Mouse (Mus musculus): ENCODE measurements around the gene Zfp534. TPM values are rescaled to one million over a fixed set of nuclear protein-coding genes. Genes with fewer than 3 reads are reported as not detected.
"Not testable (repeated sequence)": the region's sequence is repeated elsewhere in the genome, so short reads cannot be mapped to it uniquely, and the experiment has no call there.

Gene Zfp534
- total RNA-seq (2015; ENCODE audit: low replicate concordance) (not detected in 2 replicates), total RNA-seq (2017; ENCODE audit: low replicate concordance) (not detected in 2 replicates)

DNA sequence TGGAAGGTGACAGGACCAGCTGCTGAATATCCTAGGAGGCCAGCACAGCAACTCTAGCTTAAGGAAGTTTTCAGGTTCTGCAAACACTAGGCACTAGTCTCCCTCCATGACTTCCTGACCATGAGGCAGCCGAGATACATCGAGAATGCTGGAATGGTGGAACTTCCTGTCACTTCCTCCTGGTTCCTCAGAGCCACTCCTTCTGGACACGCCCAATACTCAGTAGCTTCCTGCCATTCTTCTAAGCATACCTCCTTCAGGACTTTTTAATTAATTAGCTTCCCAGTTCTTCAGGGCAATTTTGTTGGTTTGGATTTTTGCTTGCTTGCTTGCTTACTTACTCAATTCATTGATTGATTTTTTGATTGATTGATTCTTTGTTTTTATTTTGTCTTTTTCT lies at the start of gene Zfp534:
Gene Zfp534 (minus strand): TSS at position 101 of the 400 bp plus-strand sequence.
- not testable (repeated sequence) for ATAC-seq (replicated peaks; ENCODE audit: low FRiP score, poor library complexity, severe bottlenecking)

DNA sequence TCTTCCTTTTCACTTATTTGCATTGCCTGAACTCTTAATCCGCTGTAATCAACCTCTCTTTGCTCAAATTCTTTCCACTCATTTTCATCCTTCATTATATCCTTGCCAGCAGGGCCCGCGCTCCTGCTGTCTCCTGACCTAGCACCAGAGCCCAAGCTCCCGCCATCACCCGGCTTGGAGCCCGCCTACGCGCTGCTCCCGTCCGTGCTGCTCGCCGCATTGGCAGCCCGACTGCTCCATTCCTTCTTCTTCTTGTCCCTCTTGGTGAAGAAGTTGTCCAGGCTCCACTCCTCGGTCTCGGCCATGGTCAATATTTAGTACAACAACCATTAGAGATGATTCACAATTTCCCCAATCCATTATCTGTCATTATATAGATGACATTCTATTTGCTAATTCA lies 43.9 kb upstream of the Zfp534 start:
- not testable (repeated sequence) for ATAC-seq (replicated peaks; ENCODE audit: low FRiP score, poor library complexity, severe bottlenecking)

DNA sequence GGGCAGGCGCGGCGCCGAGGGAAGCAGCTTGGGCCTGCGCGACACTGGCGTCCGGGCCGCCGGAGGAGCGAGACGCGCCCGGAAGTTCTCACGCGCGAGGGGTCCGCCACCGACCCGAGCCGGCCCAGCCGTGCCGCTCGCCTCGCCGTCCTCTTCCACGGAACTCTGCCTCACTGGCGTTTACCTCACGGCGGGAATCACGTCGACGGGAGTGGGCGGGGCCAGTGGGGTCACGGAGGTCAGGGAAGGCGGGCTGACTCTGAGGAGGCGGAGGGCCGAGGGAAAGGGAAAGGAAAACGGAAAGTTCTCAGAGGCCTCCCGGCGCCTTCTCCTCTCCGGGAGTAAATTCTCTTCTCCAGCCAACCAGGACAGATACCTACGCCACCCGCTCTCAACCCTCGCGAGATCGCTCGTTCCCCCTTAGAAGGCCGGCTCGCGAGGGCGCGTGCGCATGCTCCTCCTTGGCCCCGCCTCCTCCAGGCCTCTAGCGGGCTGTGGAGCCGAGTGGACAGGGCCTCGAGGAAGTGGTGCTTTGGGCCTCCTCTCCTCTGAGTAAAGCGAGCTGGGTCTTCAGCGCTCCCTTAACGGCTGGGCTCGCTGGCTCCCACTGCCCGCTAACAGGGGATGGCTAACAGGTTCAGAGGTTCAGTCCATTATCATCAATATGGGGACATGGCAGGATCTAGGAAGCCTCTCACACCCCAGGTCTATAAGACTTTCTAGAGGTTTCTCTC lies 36.5 kb upstream of the Zfp534 start:
- ATAC-seq (replicated peaks; ENCODE audit: low FRiP score, poor library complexity, severe bottlenecking) = not testable (repeated sequence)

DNA sequence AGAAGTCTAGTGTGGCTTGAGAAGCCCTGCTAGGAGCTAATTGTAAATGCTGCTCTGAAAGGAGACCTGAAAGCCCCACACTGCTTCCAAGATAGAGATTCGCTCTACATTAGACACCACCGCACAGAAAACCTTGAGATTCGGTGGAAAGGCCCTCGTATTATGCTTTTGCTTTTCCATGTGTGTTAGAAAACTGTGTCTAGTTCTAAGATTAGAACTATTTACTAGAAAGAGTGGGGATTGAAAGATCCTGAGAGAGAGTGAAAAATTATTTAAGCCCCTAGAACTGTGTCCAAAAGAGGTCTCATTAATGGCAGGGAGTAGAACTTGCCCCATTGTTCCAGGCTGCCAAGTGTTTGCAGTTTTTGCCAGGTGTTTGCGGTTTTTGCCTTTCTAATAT lies 47.1 kb downstream of the Zfp534 start:
- ATAC-seq (replicated peaks; ENCODE audit: low FRiP score, poor library complexity, severe bottlenecking) = not testable (repeated sequence)

DNA sequence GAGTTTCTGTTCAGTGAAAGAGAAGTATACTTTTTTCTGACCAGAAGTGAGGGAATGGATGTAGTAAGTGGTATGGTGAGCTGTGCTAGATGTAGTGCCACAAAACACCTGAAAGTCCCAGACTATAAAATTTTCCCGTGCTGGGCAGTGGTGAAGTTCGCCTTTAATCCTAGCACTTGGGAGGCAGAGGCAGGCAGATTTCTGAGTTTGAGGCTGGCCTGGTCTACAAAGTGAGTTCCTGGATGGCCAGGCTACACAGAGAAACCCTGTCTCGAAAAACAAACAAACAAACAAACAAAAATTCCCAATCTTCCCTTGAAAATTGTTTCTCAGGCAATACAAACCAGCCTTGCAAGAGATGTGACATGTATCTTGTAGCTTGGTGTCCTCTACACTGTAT lies 54.9 kb downstream of the Zfp534 start:
- ATAC-seq (replicated peaks; ENCODE audit: low FRiP score, poor library complexity, severe bottlenecking) = not testable (repeated sequence)

DNA sequence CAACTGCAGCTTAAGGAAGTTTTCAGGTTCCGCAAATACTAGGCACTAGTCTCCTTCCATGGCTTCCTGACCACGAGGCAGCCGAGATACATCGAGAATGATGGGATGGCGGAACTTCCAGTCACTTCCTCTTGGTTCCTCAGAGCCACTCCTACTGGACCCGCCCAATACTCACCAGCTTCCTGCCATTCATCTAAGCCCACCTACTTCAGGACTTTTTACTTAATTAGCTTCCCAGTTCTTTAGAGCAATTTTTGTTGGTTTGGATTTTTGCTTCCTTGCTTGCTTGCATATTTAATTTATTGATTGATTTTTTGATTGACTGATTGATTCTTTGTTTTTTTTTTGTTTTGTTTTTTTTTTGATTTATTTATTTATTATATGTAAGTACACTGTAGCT lies 59.9 kb downstream of the Zfp534 start, which contains the start of gene Zfp979:
Gene Zfp979 (minus strand): TSS at position 101 of the 400 bp plus-strand sequence.
- ATAC-seq (replicated peaks; ENCODE audit: low FRiP score, poor library complexity, severe bottlenecking) = not testable (repeated sequence)

DNA sequence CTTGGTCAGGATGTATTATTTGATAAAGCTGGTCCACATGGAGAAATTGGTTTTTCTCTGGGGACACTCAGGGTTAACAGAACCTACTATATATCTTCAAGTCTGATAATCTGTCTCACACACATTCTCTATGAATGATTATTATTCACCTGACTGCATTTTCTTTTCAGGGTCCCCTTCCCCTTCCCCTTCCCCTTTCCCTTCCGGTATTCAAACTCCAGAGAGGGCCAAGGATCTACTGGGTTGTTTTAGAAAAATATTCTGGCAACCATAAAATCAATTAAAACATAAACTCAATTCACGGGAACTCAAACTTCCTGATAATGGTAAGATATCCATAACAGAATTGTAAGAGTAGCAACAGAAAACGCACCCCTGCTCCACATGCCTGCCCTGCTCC lies 60.4 kb downstream of the Zfp534 start:
- ATAC-seq (replicated peaks; ENCODE audit: low FRiP score, poor library complexity, severe bottlenecking) = not testable (repeated sequence)

DNA sequence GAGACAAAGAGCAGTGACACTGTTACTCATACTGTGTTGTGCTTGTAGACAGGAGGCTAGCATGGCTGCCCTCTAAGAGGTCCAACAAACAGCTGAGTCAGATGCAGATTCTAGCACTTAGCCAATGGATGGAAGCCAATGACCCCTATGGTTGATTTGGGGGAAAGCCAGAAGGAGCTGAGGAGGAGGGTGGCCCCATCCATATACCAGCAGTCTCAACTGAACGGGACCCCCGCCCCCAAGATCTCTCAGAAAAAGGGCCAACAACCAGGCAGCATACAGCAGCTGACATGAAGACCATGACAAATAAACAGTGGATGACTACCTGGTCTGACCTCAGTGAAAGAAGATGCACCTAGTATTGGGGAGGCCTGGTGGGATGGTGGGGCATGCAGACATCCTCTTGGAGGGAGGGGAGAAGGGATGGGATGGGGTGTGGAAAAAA lies 68.5 kb downstream of the Zfp534 start:
- not testable (repeated sequence) for ATAC-seq (replicated peaks; ENCODE audit: low FRiP score, poor library complexity, severe bottlenecking)

Other genes starting within 250 kb of the Zfp534 start
- 0.58 and 1.3 TPM in 2 replicates for gene Zfp982, start 210.1 kb downstream of the Zfp534 start, total RNA-seq (2015; ENCODE audit: low replicate concordance)
- gene Zfp982, start 210.1 kb downstream of the Zfp534 start, total RNA-seq (2017; ENCODE audit: low replicate concordance) = 2.8 TPM in 1 of 2 replicates, not detected in the other
- gene Gm16503, start 162.3 kb downstream of the Zfp534 start, total RNA-seq (2015; ENCODE audit: low replicate concordance) = not detected in 2 replicates
- not detected in 2 replicates for gene Gm16503, start 162.3 kb downstream of the Zfp534 start, total RNA-seq (2017; ENCODE audit: low replicate concordance)
- 0.42 TPM in 1 of 2 replicates, not detected in the other for gene Zfp985, start 149.3 kb downstream of the Zfp534 start, total RNA-seq (2015; ENCODE audit: low replicate concordance)
- gene Zfp985, start 149.3 kb downstream of the Zfp534 start, total RNA-seq (2017; ENCODE audit: low replicate concordance) = 0.77 TPM in 1 of 2 replicates, not detected in the other
- gene Zfp979, start 60.0 kb downstream of the Zfp534 start, total RNA-seq (2015; ENCODE audit: low replicate concordance) = 0.96 TPM in 1 of 2 replicates, not detected in the other
- 0.85 and 0.98 TPM in 2 replicates for gene Zfp979, start 60.0 kb downstream of the Zfp534 start, total RNA-seq (2017; ENCODE audit: low replicate concordance)
- 23.8 and 32.3 TPM in 2 replicates for gene Zfp984, start 107.2 kb upstream of the Zfp534 start, total RNA-seq (2015; ENCODE audit: low replicate concordance)
- 9.9 and 11.8 TPM in 2 replicates for gene Zfp984, start 107.2 kb upstream of the Zfp534 start, total RNA-seq (2017; ENCODE audit: low replicate concordance)
- gene Zfp933, start 145.8 kb upstream of the Zfp534 start, total RNA-seq (2015; ENCODE audit: low replicate concordance) = 0.96 and 3.3 TPM in 2 replicates
- gene Zfp933, start 145.8 kb upstream of the Zfp534 start, total RNA-seq (2017; ENCODE audit: low replicate concordance) = 2.1 and 2.6 TPM in 2 replicates
- gene Miip, start 166.3 kb upstream of the Zfp534 start, total RNA-seq (2015; ENCODE audit: low replicate concordance) = 7.3 and 16.3 TPM in 2 replicates
- 12.3 and 26.6 TPM in 2 replicates for gene Miip, start 166.3 kb upstream of the Zfp534 start, total RNA-seq (2017; ENCODE audit: low replicate concordance)
- gene Fv1, start 166.4 kb upstream of the Zfp534 start, total RNA-seq (2015; ENCODE audit: low replicate concordance) = not detected in 2 replicates
- gene Fv1, start 166.4 kb upstream of the Zfp534 start, total RNA-seq (2017; ENCODE audit: low replicate concordance) = 1.7 and 4.5 TPM in 2 replicates
- 5.2 and 5.6 TPM in 2 replicates for gene Mfn2, start 202.2 kb upstream of the Zfp534 start, total RNA-seq (2015; ENCODE audit: low replicate concordance)
- gene Mfn2, start 202.2 kb upstream of the Zfp534 start, total RNA-seq (2017; ENCODE audit: low replicate concordance) = 6.1 and 6.6 TPM in 2 replicates
- 1.5 and 2.1 TPM in 2 replicates for gene Plod1, start 234.2 kb upstream of the Zfp534 start, total RNA-seq (2015; ENCODE audit: low replicate concordance)
- gene Plod1, start 234.2 kb upstream of the Zfp534 start, total RNA-seq (2017; ENCODE audit: low replicate concordance) = 2.4 and 2.6 TPM in 2 replicates
- gene 2510039O18Rik, start 238.3 kb upstream of the Zfp534 start, total RNA-seq (2015; ENCODE audit: low replicate concordance) = 12.1 and 14.4 TPM in 2 replicates
- gene 2510039O18Rik, start 238.3 kb upstream of the Zfp534 start, total RNA-seq (2017; ENCODE audit: low replicate concordance) = 9.6 and 11.1 TPM in 2 replicates

Measured in erythroblast, adult 5-6 weeks (primary cell).